Mouse (Mus musculus) c-Kit-positive CD71-positive TER-119-positive erythroid progenitor cells, embryonic 14.5 days (primary cell): ENCODE measurements around the gene Angptl4.

Experiments used
- DNase-seq: peaks from one replicate; pipeline ENCODE4 v3.0.0-alpha.2; 2013; ENCODE audit warnings: low spot score

Gene Angptl4

GRCm38 (mm10) chr17:33804745-33805144 is 23.1 kb upstream of the Angptl4 start:
- DNase-seq = no peak

GRCm38 (mm10) chr17:33804205-33804604 is 22.6 kb upstream of the Angptl4 start:
- no peak for DNase-seq

DNA sequence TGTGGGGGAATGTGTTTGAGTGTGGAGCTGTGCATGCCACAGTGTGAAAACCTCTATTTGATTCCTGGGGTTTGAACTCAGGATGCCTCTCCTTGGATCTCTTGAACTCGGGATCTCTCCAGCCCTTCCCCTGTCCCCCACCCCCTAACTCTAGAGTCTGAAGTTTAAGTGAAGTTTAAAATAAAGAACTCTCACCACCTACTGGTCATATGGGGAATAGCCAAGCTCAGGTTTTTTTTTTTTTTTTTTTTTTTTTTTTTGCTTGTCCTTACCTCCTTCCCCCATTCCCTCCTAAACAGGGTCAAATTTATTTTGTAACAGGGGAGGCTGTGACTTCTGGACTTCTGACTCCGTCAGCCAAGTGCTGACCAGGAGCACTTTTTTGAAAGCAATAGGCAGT is 20.6 kb upstream of the Angptl4 start:
- DNase-seq = no peak

GRCm38 (mm10) chr17:33799277-33799676 is 17.6 kb upstream of the Angptl4 start:
- no peak for DNase-seq

- DNase-seq = no peak
Observed at GRCm38 (mm10) chr17:33798306-33798705, 16.7 kb upstream of the Angptl4 start.

DNA sequence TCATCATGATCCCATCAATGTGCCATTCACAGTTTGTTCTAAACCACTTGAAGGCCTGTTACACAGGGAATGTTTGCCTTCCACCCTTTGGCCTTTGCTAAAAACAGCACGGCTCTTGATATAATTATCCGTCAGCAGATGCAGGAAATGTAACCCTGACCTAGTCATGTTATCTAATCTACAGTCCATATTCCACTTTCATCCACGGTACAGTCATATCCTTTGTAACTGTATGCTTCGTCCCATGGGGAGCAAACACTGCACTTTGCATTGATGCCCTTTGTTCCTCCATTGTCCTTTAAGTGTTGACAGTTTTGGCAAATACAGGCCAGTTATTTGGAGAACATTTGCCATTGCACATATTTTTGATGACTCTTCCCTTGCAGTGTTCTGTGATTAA is 7.1 kb upstream of the Angptl4 start:
- no peak for DNase-seq

GRCm38 (mm10) chr17:33786375-33786774 is 4.7 kb upstream of the Angptl4 start:
- no peak for DNase-seq

DNA sequence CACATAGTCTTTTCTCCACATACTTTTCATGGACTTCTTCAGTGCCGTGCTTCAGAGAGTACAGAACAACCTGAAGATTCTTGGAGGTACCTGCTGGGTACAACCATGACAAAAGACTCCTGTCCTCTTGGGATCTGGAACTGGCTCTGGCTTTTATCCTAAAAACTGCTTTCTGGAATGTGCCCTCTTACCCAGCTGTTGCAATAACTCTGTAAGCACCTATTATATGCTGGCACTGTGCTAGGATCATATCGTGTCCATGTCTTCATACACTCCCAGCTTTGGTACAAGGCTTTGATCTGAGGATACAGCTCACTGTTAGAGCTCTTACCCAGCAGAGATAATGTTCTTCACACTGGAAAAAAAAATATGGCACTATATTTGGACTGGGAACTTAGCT is 3.3 kb upstream of the Angptl4 start:
- no peak for DNase-seq

DNA sequence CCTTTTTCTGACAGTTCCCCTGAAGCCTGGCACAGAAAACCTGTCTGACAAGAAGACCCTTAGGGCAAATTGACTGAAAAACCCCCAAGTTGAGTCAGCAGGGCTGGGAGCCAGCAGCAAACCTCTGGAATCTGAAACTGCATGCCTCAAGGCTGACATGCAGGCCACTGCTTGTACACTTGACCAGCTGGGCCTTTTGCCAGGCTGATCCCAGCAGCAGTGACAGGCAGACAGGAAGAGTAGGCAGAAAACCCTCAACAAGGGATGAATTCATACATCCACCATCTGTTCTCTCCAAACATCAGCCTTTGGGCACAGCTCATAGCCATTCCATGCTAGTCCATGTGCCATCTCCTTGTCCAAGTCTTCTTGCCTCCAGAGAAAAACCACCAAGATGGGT is 1.8 kb upstream of the Angptl4 start:
- DNase-seq = no peak

GRCm38 (mm10) chr17:33782067-33782466 is 437 bp upstream of the Angptl4 start:
- no peak for DNase-seq

GRCm38 (mm10) chr17:33780431-33780830 is 1.2 kb downstream of the Angptl4 start:
- no peak for DNase-seq

DNA sequence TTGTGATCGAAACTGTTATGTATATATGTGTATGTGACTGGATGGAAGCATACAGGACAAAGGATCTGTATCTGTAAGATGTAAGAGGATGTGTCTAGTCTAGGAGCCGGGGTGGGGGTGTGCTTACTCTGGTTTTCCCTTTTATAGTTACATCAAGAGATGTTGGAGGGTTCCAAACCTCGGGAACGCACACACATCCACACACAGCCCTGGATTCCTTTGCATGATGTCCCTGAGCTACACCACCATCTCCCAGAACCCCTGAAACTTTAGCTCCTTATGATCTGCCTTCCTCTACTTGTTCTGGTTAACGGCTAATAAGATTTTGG is 1.7 kb downstream of the Angptl4 start:
- no peak for DNase-seq

DNA sequence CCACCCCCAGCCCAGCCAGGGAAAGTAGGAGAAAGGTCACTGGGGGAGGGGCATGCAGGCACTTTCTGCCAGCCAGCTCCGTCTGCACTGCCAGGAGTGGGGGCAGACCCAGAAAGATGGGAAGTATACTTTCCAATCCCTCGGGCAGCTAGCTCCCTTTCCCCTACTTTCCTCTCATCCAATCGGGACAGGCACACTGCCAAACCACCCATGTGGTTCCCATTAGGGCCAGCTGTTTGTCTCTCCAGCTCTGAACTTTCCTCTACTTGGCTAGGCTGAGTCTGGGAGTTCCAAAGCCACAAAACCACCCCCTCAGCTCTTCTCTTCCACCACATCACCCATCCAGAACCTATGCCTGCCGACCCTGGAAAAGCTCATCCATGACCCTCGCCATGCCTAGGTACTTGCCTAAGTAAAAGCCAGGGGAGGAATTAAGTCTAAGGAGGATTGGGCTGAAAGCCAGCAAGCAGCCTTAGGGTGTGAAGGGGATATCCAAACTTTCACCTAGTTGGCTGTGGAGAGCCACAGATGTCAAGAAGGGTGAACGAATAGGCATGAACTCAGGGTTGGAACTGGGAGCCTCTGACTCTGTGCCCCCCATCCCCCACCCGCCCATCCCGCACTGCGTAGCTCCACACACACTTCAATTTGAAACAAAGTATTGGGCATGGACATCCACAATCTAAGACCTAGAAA is 2.2 kb downstream of the Angptl4 start:
- DNase-seq = no peak

- no peak for DNase-seq
Observed at GRCm38 (mm10) chr17:33775287-33775686, 6.3 kb downstream of the Angptl4 start.

DNA sequence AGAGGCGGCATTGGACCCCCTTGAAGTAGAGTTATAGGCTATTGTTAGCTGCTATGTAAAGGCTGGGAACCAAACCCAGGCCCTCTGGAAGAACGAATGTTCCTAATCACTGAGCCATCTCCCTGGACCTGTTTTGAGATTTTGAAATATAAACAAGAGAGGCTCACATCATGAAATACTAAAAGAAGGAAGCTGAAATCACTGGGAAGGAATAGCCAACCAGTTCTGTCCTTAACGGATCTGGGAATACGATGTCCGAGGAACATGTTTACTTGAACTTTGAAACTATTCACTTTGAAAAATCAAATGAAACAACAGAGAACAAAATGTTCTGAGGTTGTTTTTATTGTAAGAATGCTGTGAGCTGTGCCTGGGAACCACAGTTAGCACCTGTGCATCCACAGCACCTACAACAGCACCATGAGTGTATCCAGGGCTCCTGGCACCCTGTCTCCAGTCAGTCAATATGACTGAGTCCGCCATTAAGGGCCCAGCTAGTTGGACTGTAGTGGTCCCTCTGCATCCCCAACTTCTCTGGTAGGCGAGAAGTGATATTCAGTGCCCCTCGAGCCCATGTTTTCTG is 7.0 kb downstream of the Angptl4 start:
- DNase-seq = no peak

GRCm38 (mm10) chr17:33773871-33774572 is 7.6 kb downstream of the Angptl4 start:
- DNase-seq = no peak

DNA sequence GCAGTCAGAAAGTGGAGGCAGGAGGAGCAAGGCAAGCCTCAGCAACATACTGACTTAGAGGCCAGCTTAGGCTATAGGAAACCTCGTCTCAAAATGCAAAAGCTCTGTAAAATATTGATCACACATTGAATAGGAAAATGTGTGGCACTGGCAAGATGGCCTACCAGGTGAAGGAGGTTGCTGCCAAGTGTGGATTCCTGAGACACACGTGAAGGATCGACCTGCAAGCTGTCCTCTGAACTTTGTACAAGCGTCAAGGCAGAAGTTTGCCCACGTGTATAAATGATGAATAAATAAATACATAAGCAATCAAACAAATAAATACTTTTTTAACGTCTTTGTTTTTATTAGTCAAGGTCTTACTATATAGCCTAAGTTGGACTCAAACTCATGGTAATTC is 8.2 kb downstream of the Angptl4 start:
- no peak for DNase-seq

GRCm38 (mm10) chr17:33771617-33772016 is 10.0 kb downstream of the Angptl4 start:
- DNase-seq = no peak

GRCm38 (mm10) chr17:33766389-33766788 is 15.2 kb downstream of the Angptl4 start:
- no peak for DNase-seq

DNA sequence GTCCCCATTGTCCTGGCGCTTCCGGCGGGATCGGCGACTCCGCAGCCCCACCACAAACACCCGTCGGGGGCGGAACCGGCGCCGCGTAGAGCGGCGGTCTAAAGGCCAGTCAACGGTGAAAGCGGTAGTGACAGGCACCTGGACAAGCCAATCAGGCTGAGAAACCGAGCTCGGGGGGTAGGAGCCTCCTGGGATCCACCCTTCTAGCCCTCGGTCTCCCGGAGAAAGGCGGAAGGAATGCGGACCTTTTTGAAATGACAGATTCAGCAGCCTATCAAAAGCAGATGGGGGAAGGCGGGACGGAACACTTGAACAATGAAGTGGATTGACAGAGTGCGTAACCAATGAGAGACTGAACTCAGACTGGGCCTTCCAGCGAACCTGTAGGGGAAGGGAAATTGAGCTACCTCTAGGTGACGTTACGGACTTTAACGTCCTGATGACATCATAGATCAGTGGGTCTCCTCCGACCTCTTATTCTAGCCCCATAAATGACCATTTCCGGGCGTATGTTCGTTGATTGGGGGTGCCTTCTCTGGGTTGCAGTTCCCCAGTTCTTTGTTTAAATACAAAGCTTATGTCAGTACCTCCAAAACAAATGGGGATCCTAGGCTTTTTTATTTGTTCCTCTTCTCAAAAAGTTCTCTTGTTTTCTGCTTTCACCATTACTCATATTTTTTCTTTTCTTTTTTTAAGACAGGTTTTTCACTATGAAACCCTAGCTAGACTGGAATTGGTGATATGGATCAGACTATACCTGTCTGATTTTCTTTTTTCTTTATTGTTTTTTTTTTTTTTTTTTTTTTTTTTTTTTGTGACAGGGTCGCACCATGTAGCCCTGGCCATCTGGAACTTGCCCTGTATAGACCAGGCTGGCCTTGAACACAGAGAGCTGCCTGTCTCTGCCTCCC is 21.1 kb downstream of the Angptl4 start, which contains the start of gene Rab11b:
Gene Rab11b (minus strand): TSS at position 276 of the 911 bp plus-strand sequence.
- DNase-seq = peak; percentile 100

- DNase-seq = peak; percentile 95
Observed at GRCm38 (mm10) chr17:33759767-33760254, 21.8 kb downstream of the Angptl4 start.

DNA sequence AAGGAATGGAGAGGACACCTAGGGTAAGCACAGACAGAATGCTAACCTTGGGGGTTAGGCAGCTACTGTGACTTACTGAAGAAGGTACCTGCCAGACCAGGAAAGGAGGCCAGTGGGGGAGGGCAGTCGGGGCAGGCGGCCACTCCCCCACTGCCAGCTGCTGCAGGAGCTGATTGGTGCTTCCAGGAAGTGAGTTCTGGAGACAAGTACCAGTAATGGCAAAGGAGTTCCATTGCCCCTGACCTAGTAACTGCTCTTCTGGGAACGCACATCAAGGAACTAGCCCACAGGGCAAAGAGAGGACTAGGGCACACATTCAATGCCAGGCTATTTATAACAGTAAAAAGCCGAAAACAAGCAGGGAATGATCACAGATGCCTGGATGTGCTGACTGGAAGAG is 24.4 kb downstream of the Angptl4 start:
- DNase-seq = peak; percentile 31
